Mouse (Mus musculus) liver, embryonic 14.5 days (tissue): ENCODE measurements around the gene Wnt1.
A peak's percentile ranks its signal among the peaks of the same experiment; 100 is the strongest.

Experiments
- CTCF ChIP-seq: IDR thresholded peaks from 2 replicates; pipeline ENCODE4 v1.5.1; 2016; ENCODE audit warnings: antibody characterized with exemption, low read depth, control low read depth
- EP300 ChIP-seq: IDR thresholded peaks from 2 replicates; pipeline ENCODE4 v1.6.1; 2016; ENCODE audit warnings: antibody characterized with exemption, low read depth

DNA sequence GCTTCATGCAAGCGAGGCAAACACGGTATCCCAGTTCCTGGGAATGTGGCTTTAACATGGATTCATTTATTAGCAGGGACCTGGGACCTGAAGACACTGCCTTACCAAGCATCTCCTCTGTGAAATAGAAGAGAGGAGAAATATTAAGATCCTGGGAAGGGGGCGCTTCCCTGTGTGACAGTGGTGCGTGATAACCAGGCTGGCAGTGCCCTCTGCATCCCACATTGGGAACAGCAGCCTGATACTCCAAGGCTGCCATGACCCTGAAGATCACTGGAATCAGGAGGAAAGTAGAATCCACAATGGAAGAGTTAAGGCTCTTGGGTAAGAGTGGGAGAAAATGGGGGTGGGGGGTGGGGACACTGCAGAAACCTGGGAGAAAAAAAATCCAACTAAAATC lies 1.7 kb upstream of the Wnt1 start:
- TF ChIP-seq CTCF (peak; percentile 39), EP300 (no peak)
